In genomic region chr7:138968010-138968620, GRCm38 (mm10) we compare ENCODE assay signal across 15 mouse cellular contexts. TPM values are rescaled to one million over a fixed set of nuclear protein-coding genes. Genes with fewer than 3 reads are reported as not detected.
DNase-seq lines count a peak whose midpoint lies in the region; ATAC-seq lines count a peak whose summit lies in the region.
"Had no signal": no experiment of that assay in that cellular context is flagged by ENCODE, and none has a peak within 500 bp of the region (broad histone marks: within the 10 kb centered on the region; RNA-seq: fewer than 3 reads in every experiment).

No protein-coding gene starts in this region.

- no peak overlapping the region for H3K9ac ChIP-seq in intestine, embryonic 15.5 days
- H3K9ac ChIP-seq: lung, embryonic 14.5 days; stomach, embryonic 15.5 days had no signal

- DNase-seq in frontal cortex, postnatal 14 days (ENCODE audit: low spot score in 2 of 2) = no peak
- peak; percentile 76 for DNase-seq in 3T3-L1 (ENCODE audit: low read depth, low spot score)
- DNase-seq in adrenal gland, postnatal 36 days = peak; percentile 15 to 46
- DNase-seq in left cerebral cortex, postnatal 25 days (ENCODE audit: low spot score in 2 of 2) = peak; percentile 57 to 87
- DNase-seq in gastrocnemius, postnatal 36 days = no peak
- DNase-seq in gastrocnemius, adult 8-10 months (ENCODE audit: low spot score in 2 of 2) = no peak
- DNase-seq: cerebellum, postnatal 14 days; kidney, adult 11 months; lung, embryonic 14.5 days had no signal

- no peaks in the 10 kb centered on the region for H3K4me1 ChIP-seq in intestine, embryonic 15.5 days (replicated peaks)
- H3K4me1 ChIP-seq: limb, embryonic 10.5 days; stomach, embryonic 15.5 days had no signal

- no peak overlapping the region for H3K4me2 ChIP-seq in intestine, embryonic 15.5 days (replicated peaks)
- H3K4me2 ChIP-seq: lung, embryonic 14.5 days; stomach, embryonic 15.5 days had no signal

- H3K4me3 ChIP-seq in intestine, embryonic 15.5 days (replicated peaks) = no peak overlapping the region
- H3K4me3 ChIP-seq: limb, embryonic 10.5 days; stomach, embryonic 15.5 days had no signal

- H3K27ac ChIP-seq in intestine, embryonic 15.5 days = no peak overlapping the region
- H3K27ac ChIP-seq: limb, embryonic 10.5 days; stomach, embryonic 15.5 days had no signal

- 53% methylated on average over 13 of the region's 13 CpGs for WGBS in intestine, embryonic 15.5 days

- no peaks in the 10 kb centered on the region for H3K27me3 ChIP-seq in intestine, embryonic 15.5 days (replicated peaks)
- H3K27me3 ChIP-seq: stomach, embryonic 15.5 days had no signal

- intact Hi-C loops in left cerebral cortex, postnatal 25 days (cut with DNase I) = no loop called here
- intact Hi-C loops in gastrocnemius, postnatal 36 days (cut with DNase I) = no loop called here

- no peaks in the 10 kb centered on the region for H3K36me3 ChIP-seq in intestine, embryonic 15.5 days
- H3K36me3 ChIP-seq: limb, embryonic 10.5 days; stomach, embryonic 15.5 days had no signal

- ATAC-seq in frontal cortex, adult (ENCODE audit: low TSS enrichment) = peak; percentile 93
- no peak for ATAC-seq in intestine, embryonic 15.5 days

- no peaks in the 10 kb centered on the region for H3K9me3 ChIP-seq in intestine, embryonic 15.5 days
- H3K9me3 ChIP-seq: limb, embryonic 10.5 days; stomach, embryonic 15.5 days had no signal

RNA-seq across cellular contexts. Expression of gene Jakmip3, which starts 27.6 kb away (rescaled TPM):
- 1 to 10 TPM; 2.8 to 6.7 TPM for total RNA-seq in adrenal gland, postnatal 36 days (2021)
- total RNA-seq in left cerebral cortex, postnatal 25 days (2021) = 10 to 100 TPM; 43.0 to 52.4 TPM
- polyA plus RNA-seq in intestine, embryonic 15.5 days (2015; fragmentation: Nextera tagmentation; extraction: Ambion mirVana) = 0.23 and 0.39 TPM in 2 replicates
- total RNA-seq in gastrocnemius, postnatal 36 days (2021) = not detected
- under 1 TPM in 3 of 4 experiments, not detected in 1; 0.10 to 0.17 (median 0.13) TPM for total RNA-seq in gastrocnemius, adult 8-10 months (2022)
- total RNA-seq: gastrocnemius, postnatal 4 days had no signal
- polyA plus RNA-seq: heart, postnatal 0 days; lung, embryonic 14.5 days had no signal

RNA-seq across cellular contexts. Expression of gene Bnip3, which starts 58.8 kb away (rescaled TPM):
- 100 to 1,000 TPM; 147 to 366 TPM for total RNA-seq in adrenal gland, postnatal 36 days (2021)
- total RNA-seq in left cerebral cortex, postnatal 25 days (2021) = 100 to 1,000 TPM; 132 to 139 TPM
- 171 and 203 TPM in 2 replicates for polyA plus RNA-seq in intestine, embryonic 15.5 days (2015; fragmentation: Nextera tagmentation; extraction: Ambion mirVana)
- 100 to 1,000 TPM; 154 to 230 TPM for total RNA-seq in gastrocnemius, postnatal 36 days (2021)
- total RNA-seq in gastrocnemius, adult 8-10 months (2022) = 100 to 1,000 TPM; 219 to 283 (median 248) TPM

Comparison
In these comparisons a context has a peak if more than half of its experiments do, and no peak if none do; other contexts are left out.
1. DNase-seq: peak in 3T3-L1 (single experiment), adrenal gland, postnatal 36 days (2 of 2) and left cerebral cortex, postnatal 25 days (2 of 2); none in frontal cortex, postnatal 14 days (0 of 2), gastrocnemius, postnatal 36 days (0 of 2) and gastrocnemius, adult 8-10 months (0 of 2).
2. RNA of gene Jakmip3, which starts 27.6 kb away (total RNA-seq): 43.0 to 52.4 TPM in left cerebral cortex, postnatal 25 days; 2.8 to 6.7 TPM in adrenal gland, postnatal 36 days, 0.10 to 0.17 TPM in gastrocnemius, adult 8-10 months and not detected in gastrocnemius, postnatal 36 days; every median in the first group is over 4 times any median in the second.